Mouse (Mus musculus) forebrain, postnatal 0 days (tissue): ENCODE measurements around the gene Get4. TPM values are rescaled to one million over a fixed set of nuclear protein-coding genes. Genes with fewer than 3 reads are reported as not detected.

ENCODE experiments used
- ATAC-seq: fragments of 200-750 bp; cut with Nextera tagmentation; 2 replicates; pipeline ENCODE4 v1.8.0; 2017; ENCODE audit warnings: mild to moderate bottlenecking, moderate library complexity
- DNase-seq: peaks from one replicate; pipeline ENCODE4 v3.0.0-alpha.2; 2015
- H3K27ac ChIP-seq: fragments of 300-500 bp; sonication (generic); 2 replicates; pipeline ENCODE4 v1.5.1; 2014; ENCODE audit warnings: low read depth, mild to moderate bottlenecking, antibody characterized with exemption, low read length, moderate library complexity, mixed read lengths
- H3K27me3 ChIP-seq: fragments of 300-500 bp; sonication (generic); 2 replicates; pipeline ENCODE4 v1.6.1; 2014; ENCODE audit warnings: mild to moderate bottlenecking, low read length, mixed read lengths; ENCODE audit not compliant: insufficient read depth
- H3K36me3 ChIP-seq: fragments of 300-500 bp; sonication (generic); 2 replicates; pipeline ENCODE4 v1.6.1; 2014; ENCODE audit warnings: mild to moderate bottlenecking, moderate library complexity; ENCODE audit not compliant: insufficient read depth
- H3K4me1 ChIP-seq: fragments of 300-500 bp; sonication (generic); 2 replicates; pipeline ENCODE4 v1.6.1; 2014; ENCODE audit warnings: antibody characterized with exemption; ENCODE audit not compliant: insufficient read depth
- H3K4me2 ChIP-seq: fragments of 300-500 bp; sonication (generic); 2 replicates; pipeline ENCODE4 v1.6.1; 2014; ENCODE audit warnings: low read depth, mild to moderate bottlenecking, moderate library complexity
- H3K4me3 ChIP-seq: fragments of 300-500 bp; sonication (generic); 2 replicates; pipeline ENCODE4 v1.5.1; 2014; ENCODE audit warnings: low read depth, low read length, mixed read lengths
- H3K9ac ChIP-seq: fragments of 300-500 bp; sonication (generic); 2 replicates; pipeline ENCODE4 v1.6.1; 2014; ENCODE audit warnings: mild to moderate bottlenecking
- H3K9me3 ChIP-seq: fragments of 300-500 bp; sonication (generic); 2 replicates; pipeline ENCODE4 v1.6.1; 2016; ENCODE audit warnings: low read length
- CTCF ChIP-seq: sonication (generic); IDR thresholded peaks from 2 replicates; pipeline ENCODE4 v1.5.1; 2016; ENCODE audit warnings: antibody characterized with exemption, control low read depth, low read depth
- WGBS: fragments of 180-500 bp; shearing (Covaris S2); extraction: QIAGEN DNeasy Blood & Tissue Kit; methylation state at CpG from one replicate; pipeline ENCODE4 v1.1.7; 2014; 5-methylcytosine and 5-hydroxymethylcytosine counted together
- polyA plus RNA-seq: library from polyadenylated mRNA; unstranded; fragments of >200 nt; fragmentation: Nextera tagmentation; extraction: Ambion mirVana; gene quantifications from 2 replicates; pipeline ENCODE4 v1.2.1, GENCODE M21; 2015
- total RNA-seq: library from RNA; depleted of rRNA; stranded (reverse); fragments of >200 nt; gene quantifications from 2 replicates; pipeline ENCODE4 v1.2.3, GENCODE M21; 2014

Gene Get4
- total and polyA plus RNA-seq, 2 experiments from 2014 or later = 48.8 to 139 TPM

- Histone ChIP-seq H3K4me1 (no peaks in the 10 kb centered on the region), H3K9me3 (no peaks in the 10 kb centered on the region), H3K4me2 (no peak overlapping the region), H3K9ac (no peak overlapping the region), H3K36me3 (peaks cover 65% of the 10 kb centered on the region), H3K4me3 (no peak overlapping the region), H3K27me3 (no peaks in the 10 kb centered on the region), H3K27ac (no peak overlapping the region)
- ATAC-seq = no peak
- TF ChIP-seq CTCF = no peak
- WGBS = 93% methylated on average over 10 of the region's 10 CpGs
- DNase-seq = no peak
Observed at GRCm38 (mm10) chr5:139223331-139223730, 28.8 kb upstream of the Get4 start.

- H3K9me3 ChIP-seq = no peaks in the 10 kb centered on the region
- no peak overlapping the region for H3K4me3 ChIP-seq
- no peak for DNase-seq
- no peak overlapping the region for H3K4me2 ChIP-seq
- H3K36me3 ChIP-seq = peaks cover 90% of the 10 kb centered on the region
- H3K27me3 ChIP-seq = no peaks in the 10 kb centered on the region
- ATAC-seq = no peak
- no peak overlapping the region for H3K27ac ChIP-seq
- WGBS = 98% methylated on average over 4 of the region's 4 CpGs
- no peak overlapping the region for H3K9ac ChIP-seq
- no peak for TF ChIP-seq CTCF
- no peaks in the 10 kb centered on the region for H3K4me1 ChIP-seq
Observed at GRCm38 (mm10) chr5:139227236-139227635, 24.9 kb upstream of the Get4 start.

GRCm38 (mm10) chr5:139227645-139228044 lies 24.5 kb upstream of the Get4 start:
- DNase-seq (no peak), ATAC-seq (no peak)
- Histone ChIP-seq H3K36me3 (peaks cover 91% of the 10 kb centered on the region), H3K4me3 (no peak overlapping the region), H3K9ac (no peak overlapping the region), H3K4me2 (no peak overlapping the region), H3K4me1 (no peaks in the 10 kb centered on the region), H3K9me3 (no peaks in the 10 kb centered on the region), H3K27me3 (no peaks in the 10 kb centered on the region), H3K27ac (no peak overlapping the region)
- 91% methylated on average over 2 of the region's 2 CpGs for WGBS
- TF ChIP-seq CTCF = no peak

GRCm38 (mm10) chr5:139228318-139228717 lies 23.8 kb upstream of the Get4 start:
- no peak overlapping the region for H3K4me3 ChIP-seq
- 87% methylated on average over 3 of the region's 3 CpGs for WGBS
- no peaks in the 10 kb centered on the region for H3K9me3 ChIP-seq
- no peak overlapping the region for H3K4me2 ChIP-seq
- H3K36me3 ChIP-seq = peaks cover 90% of the 10 kb centered on the region
- no peak for DNase-seq
- no peaks in the 10 kb centered on the region for H3K27me3 ChIP-seq
- H3K4me1 ChIP-seq = no peaks in the 10 kb centered on the region
- no peak for TF ChIP-seq CTCF
- ATAC-seq = no peak
- no peak overlapping the region for H3K27ac ChIP-seq
- no peak overlapping the region for H3K9ac ChIP-seq

- no peak for ATAC-seq
Observed at GRCm38 (mm10) chr5:139229716-139230115, 22.4 kb upstream of the Get4 start.

GRCm38 (mm10) chr5:139232083-139232482 lies 20.0 kb upstream of the Get4 start:
- H3K9me3 ChIP-seq = no peaks in the 10 kb centered on the region
- no peak overlapping the region for H3K4me2 ChIP-seq
- no peak for TF ChIP-seq CTCF
- no peaks in the 10 kb centered on the region for H3K27me3 ChIP-seq
- no peak overlapping the region for H3K9ac ChIP-seq
- ATAC-seq = no peak
- DNase-seq = no peak
- 69% methylated on average over 3 of the region's 3 CpGs for WGBS
- peaks cover 88% of the 10 kb centered on the region for H3K36me3 ChIP-seq
- H3K27ac ChIP-seq = no peak overlapping the region
- no peaks in the 10 kb centered on the region for H3K4me1 ChIP-seq
- H3K4me3 ChIP-seq = no peak overlapping the region

More at GRCm38 (mm10) chr5:139229716-139230115, 22.4 kb upstream of the Get4 start:
- WGBS = 94% methylated on average over 3 of the region's 3 CpGs
- Histone ChIP-seq H3K9ac (no peak overlapping the region), H3K4me3 (no peak overlapping the region), H3K27me3 (no peaks in the 10 kb centered on the region), H3K36me3 (peaks cover 90% of the 10 kb centered on the region), H3K4me1 (no peaks in the 10 kb centered on the region), H3K27ac (no peak overlapping the region), H3K4me2 (no peak overlapping the region), H3K9me3 (no peaks in the 10 kb centered on the region)
- no peak for TF ChIP-seq CTCF
- no peak for DNase-seq

GRCm38 (mm10) chr5:139234423-139234822 lies 17.7 kb upstream of the Get4 start:
- 91% methylated on average over 4 of the region's 4 CpGs for WGBS
- ATAC-seq (no peak), DNase-seq (no peak)
- H3K4me3 ChIP-seq = no peak overlapping the region
- H3K9me3 ChIP-seq = no peaks in the 10 kb centered on the region
- peaks cover 90% of the 10 kb centered on the region for H3K36me3 ChIP-seq
- H3K27ac ChIP-seq = no peak overlapping the region
- no peaks in the 10 kb centered on the region for H3K4me1 ChIP-seq
- H3K4me2 ChIP-seq = no peak overlapping the region
- no peak for TF ChIP-seq CTCF
- H3K27me3 ChIP-seq = no peaks in the 10 kb centered on the region
- H3K9ac ChIP-seq = no peak overlapping the region

- WGBS = 89% methylated on average over 4 of the region's 4 CpGs
- H3K4me2 ChIP-seq = no peak overlapping the region
- no peak overlapping the region for H3K27ac ChIP-seq
- no peaks in the 10 kb centered on the region for H3K9me3 ChIP-seq
- H3K27me3 ChIP-seq = no peaks in the 10 kb centered on the region
- peaks cover 92% of the 10 kb centered on the region for H3K36me3 ChIP-seq
- no peaks in the 10 kb centered on the region for H3K4me1 ChIP-seq
- no peak for TF ChIP-seq CTCF
- H3K4me3 ChIP-seq = no peak overlapping the region
- H3K9ac ChIP-seq = no peak overlapping the region
- no peak for DNase-seq
- no peak for ATAC-seq
Observed at GRCm38 (mm10) chr5:139237436-139237835, 14.7 kb upstream of the Get4 start.
